Mouse (Mus musculus): Measurements from ENCODE around the gene Psmg3. TPM values are rescaled to one million over a fixed set of nuclear protein-coding genes. Genes with fewer than 3 reads are reported as not detected.
A peak's percentile ranks its signal among the peaks of the same experiment; 100 is the strongest.

Psmg3 gene
- polyA plus RNA-seq, 1 experiment from 2014 or later = 74.5 TPM

- Histone ChIP-seq H3K4me3 (ENCODE audit: low read depth, low read length) (no peak overlapping the region), H3K4me2 (replicated peaks; ENCODE audit: low read depth, low read length) (no peak overlapping the region), H3K27me3 (ENCODE audit: control insufficient read depth, insufficient read depth, low read length) (no peaks in the 10 kb centered on the region), H3K4me1 (replicated peaks; ENCODE audit: control insufficient read depth, insufficient read depth, low read length) (no peaks in the 10 kb centered on the region), H3K36me3 (ENCODE audit: control insufficient read depth, insufficient read depth, low read length) (no peaks in the 10 kb centered on the region), H3K9me3 (ENCODE audit: control insufficient read depth, low read length) (no peaks in the 10 kb centered on the region), H3K27ac (ENCODE audit: low read depth, low read length) (no peak overlapping the region), H3K9ac (ENCODE audit: low read depth, low read length) (no peak overlapping the region)
- 86% methylated on average over 7 of the region's 7 CpGs for WGBS
- no peak for DNase-seq (ENCODE audit: low spot score)
- no peak for ATAC-seq (ENCODE audit: low FRiP score)
Observed at GRCm38 (mm10) chr5:139835706-139836105, 9.0 kb upstream of the Psmg3 start.

GRCm38 (mm10) chr5:139832125-139832524, 5.4 kb upstream of the Psmg3 start:
- no peak overlapping the region for H3K4me3 ChIP-seq (ENCODE audit: low read depth, low read length)
- H3K4me2 ChIP-seq (replicated peaks; ENCODE audit: low read depth, low read length) = no peak overlapping the region
- H3K4me1 ChIP-seq (replicated peaks; ENCODE audit: control insufficient read depth, insufficient read depth, low read length) = no peaks in the 10 kb centered on the region
- H3K36me3 ChIP-seq (ENCODE audit: control insufficient read depth, insufficient read depth, low read length) = no peaks in the 10 kb centered on the region
- DNase-seq (ENCODE audit: low spot score) (no peak), ATAC-seq (ENCODE audit: low FRiP score) (no peak)
- WGBS = 85% methylated on average over 7 of the region's 7 CpGs
- no peak overlapping the region for H3K27ac ChIP-seq (ENCODE audit: low read depth, low read length)
- no peak overlapping the region for H3K9ac ChIP-seq (ENCODE audit: low read depth, low read length)
- no peaks in the 10 kb centered on the region for H3K9me3 ChIP-seq (ENCODE audit: control insufficient read depth, low read length)
- H3K27me3 ChIP-seq (ENCODE audit: control insufficient read depth, insufficient read depth, low read length) = no peaks in the 10 kb centered on the region

GRCm38 (mm10) chr5:139830734-139831133, 4.0 kb upstream of the Psmg3 start:
- ATAC-seq (ENCODE audit: low FRiP score) (no peak), DNase-seq (ENCODE audit: low spot score) (no peak)
- Histone ChIP-seq H3K4me1 (replicated peaks; ENCODE audit: control insufficient read depth, insufficient read depth, low read length) (peaks cover 4% of the 10 kb centered on the region), H3K9me3 (ENCODE audit: control insufficient read depth, low read length) (no peaks in the 10 kb centered on the region), H3K27ac (ENCODE audit: low read depth, low read length) (no peak overlapping the region), H3K4me3 (ENCODE audit: low read depth, low read length) (no peak overlapping the region), H3K4me2 (replicated peaks; ENCODE audit: low read depth, low read length) (no peak overlapping the region), H3K27me3 (ENCODE audit: control insufficient read depth, insufficient read depth, low read length) (no peaks in the 10 kb centered on the region), H3K9ac (ENCODE audit: low read depth, low read length) (no peak overlapping the region), H3K36me3 (ENCODE audit: control insufficient read depth, insufficient read depth, low read length) (no peaks in the 10 kb centered on the region)
- 85% methylated on average over 3 of the region's 3 CpGs for WGBS

GRCm38 (mm10) chr5:139829384-139829783, 2.7 kb upstream of the Psmg3 start:
- Histone ChIP-seq H3K27ac (ENCODE audit: low read depth, low read length) (no peak overlapping the region), H3K27me3 (ENCODE audit: control insufficient read depth, insufficient read depth, low read length) (no peaks in the 10 kb centered on the region), H3K9ac (ENCODE audit: low read depth, low read length) (no peak overlapping the region), H3K4me2 (replicated peaks; ENCODE audit: low read depth, low read length) (no peak overlapping the region), H3K4me1 (replicated peaks; ENCODE audit: control insufficient read depth, insufficient read depth, low read length) (peaks cover 8% of the 10 kb centered on the region), H3K4me3 (ENCODE audit: low read depth, low read length) (no peak overlapping the region), H3K36me3 (ENCODE audit: control insufficient read depth, insufficient read depth, low read length) (no peaks in the 10 kb centered on the region), H3K9me3 (ENCODE audit: control insufficient read depth, low read length) (no peaks in the 10 kb centered on the region)
- no peak for ATAC-seq (ENCODE audit: low FRiP score)
- DNase-seq (ENCODE audit: low spot score) = no peak
- WGBS = 86% methylated on average over 13 of the region's 13 CpGs

- H3K27me3 ChIP-seq (ENCODE audit: control insufficient read depth, insufficient read depth, low read length) = no peaks in the 10 kb centered on the region
- no peak overlapping the region for H3K4me3 ChIP-seq (ENCODE audit: low read depth, low read length)
- H3K9me3 ChIP-seq (ENCODE audit: control insufficient read depth, low read length) = no peaks in the 10 kb centered on the region
- DNase-seq (ENCODE audit: low spot score) (peak; percentile 22), ATAC-seq (ENCODE audit: low FRiP score) (no peak)
- no peak overlapping the region for H3K27ac ChIP-seq (ENCODE audit: low read depth, low read length)
- H3K36me3 ChIP-seq (ENCODE audit: control insufficient read depth, insufficient read depth, low read length) = peaks cover 3% of the 10 kb centered on the region; the same call in 1 of the 2 replicates
- H3K4me2 ChIP-seq (replicated peaks; ENCODE audit: low read depth, low read length) = no peak overlapping the region
- H3K9ac ChIP-seq (ENCODE audit: low read depth, low read length) = no peak overlapping the region
- H3K4me1 ChIP-seq (replicated peaks; ENCODE audit: control insufficient read depth, insufficient read depth, low read length) = peaks cover 8% of the 10 kb centered on the region
- 100% methylated on average over 1 of the region's 1 CpGs for WGBS
Observed at GRCm38 (mm10) chr5:139827593-139827992, 908 bp upstream of the Psmg3 start.

- peak overlapping the region; percentile 82 for H3K4me2 ChIP-seq (replicated peaks; ENCODE audit: low read depth, low read length)
- peaks cover 8% of the 10 kb centered on the region for H3K4me1 ChIP-seq (replicated peaks; ENCODE audit: control insufficient read depth, insufficient read depth, low read length)
- WGBS = 52% methylated on average over 11 of the region's 11 CpGs
- no peak overlapping the region for H3K27ac ChIP-seq (ENCODE audit: low read depth, low read length)
- H3K36me3 ChIP-seq (ENCODE audit: control insufficient read depth, insufficient read depth, low read length) = peaks cover 3% of the 10 kb centered on the region; the same call in 1 of the 2 replicates
- H3K9ac ChIP-seq (ENCODE audit: low read depth, low read length) = peak overlapping the region; percentile 77
- no peaks in the 10 kb centered on the region for H3K27me3 ChIP-seq (ENCODE audit: control insufficient read depth, insufficient read depth, low read length)
- no peaks in the 10 kb centered on the region for H3K9me3 ChIP-seq (ENCODE audit: control insufficient read depth, low read length)
- ATAC-seq (ENCODE audit: low FRiP score) (peak; percentile 33; the same call in 1 of the 2 replicates), DNase-seq (ENCODE audit: low spot score) (no peak)
- H3K4me3 ChIP-seq (ENCODE audit: low read depth, low read length) = peak overlapping the region; percentile 85
Observed at GRCm38 (mm10) chr5:139825947-139826346, 738 bp downstream of the Psmg3 start.

GRCm38 (mm10) chr5:139824531-139824930, 2.2 kb downstream of the Psmg3 start:
- Histone ChIP-seq H3K4me3 (ENCODE audit: low read depth, low read length) (no peak overlapping the region), H3K4me1 (replicated peaks; ENCODE audit: control insufficient read depth, insufficient read depth, low read length) (peaks cover 8% of the 10 kb centered on the region), H3K9me3 (ENCODE audit: control insufficient read depth, low read length) (no peaks in the 10 kb centered on the region), H3K27ac (ENCODE audit: low read depth, low read length) (no peak overlapping the region), H3K9ac (ENCODE audit: low read depth, low read length) (no peak overlapping the region), H3K4me2 (replicated peaks; ENCODE audit: low read depth, low read length) (no peak overlapping the region), H3K27me3 (ENCODE audit: control insufficient read depth, insufficient read depth, low read length) (no peaks in the 10 kb centered on the region), H3K36me3 (ENCODE audit: control insufficient read depth, insufficient read depth, low read length) (peaks cover 3% of the 10 kb centered on the region; the same call in 1 of the 2 replicates)
- DNase-seq (ENCODE audit: low spot score) (no peak), ATAC-seq (ENCODE audit: low FRiP score) (no peak)
- 91% methylated on average over 10 of the region's 10 CpGs for WGBS

- H3K9ac ChIP-seq (ENCODE audit: low read depth, low read length) = no peak overlapping the region
- peaks cover 3% of the 10 kb centered on the region; the same call in 1 of the 2 replicates for H3K36me3 ChIP-seq (ENCODE audit: control insufficient read depth, insufficient read depth, low read length)
- H3K4me2 ChIP-seq (replicated peaks; ENCODE audit: low read depth, low read length) = no peak overlapping the region
- 79% methylated on average over 12 of the region's 12 CpGs for WGBS
- H3K4me1 ChIP-seq (replicated peaks; ENCODE audit: control insufficient read depth, insufficient read depth, low read length) = peaks cover 8% of the 10 kb centered on the region
- H3K27ac ChIP-seq (ENCODE audit: low read depth, low read length) = no peak overlapping the region
- ATAC-seq (ENCODE audit: low FRiP score) (no peak), DNase-seq (ENCODE audit: low spot score) (no peak)
- no peaks in the 10 kb centered on the region for H3K9me3 ChIP-seq (ENCODE audit: control insufficient read depth, low read length)
- no peaks in the 10 kb centered on the region for H3K27me3 ChIP-seq (ENCODE audit: control insufficient read depth, insufficient read depth, low read length)
- H3K4me3 ChIP-seq (ENCODE audit: low read depth, low read length) = no peak overlapping the region
Observed at GRCm38 (mm10) chr5:139821466-139822459, 4.9 kb downstream of the Psmg3 start.

All from hindbrain, embryonic 11.5 days (tissue).